Mouse (Mus musculus) C2C12 (cell line): ENCODE data around the gene Uvrag.

ENCODE experiments used
- CEBPB ChIP-seq: IDR thresholded peaks from one replicate; pipeline ENCODE4 v1.6.1; 2011; ENCODE audit warnings: low read depth, mild to moderate bottlenecking, control low read depth, moderate library complexity
- CTCF ChIP-seq: IDR thresholded peaks from one replicate; pipeline ENCODE4 v1.5.1; 2011; ENCODE audit not compliant: control insufficient read depth, insufficient read depth, insufficient read length
- FOSL1 ChIP-seq: IDR thresholded peaks from one replicate; pipeline ENCODE4 v1.8.0; 2011; ENCODE audit warnings: mild to moderate bottlenecking, low read length; ENCODE audit not compliant: poor library complexity, insufficient read depth, severe bottlenecking
- MAX ChIP-seq: IDR thresholded peaks from one replicate; pipeline ENCODE4 v1.6.1; 2011; ENCODE audit warnings: mild to moderate bottlenecking, control low read depth
- MYOD1 ChIP-seq: IDR thresholded peaks from one replicate; pipeline ENCODE4 v1.6.1; 2011; ENCODE audit warnings: low read depth; ENCODE audit not compliant: control insufficient read depth, insufficient read length
- MYOG ChIP-seq: IDR thresholded peaks from one replicate; pipeline ENCODE4 v1.6.1; 2011; ENCODE audit not compliant: control insufficient read depth, insufficient read length; ENCODE audit errors: extremely low read depth
- USF1 ChIP-seq: IDR thresholded peaks from one replicate; pipeline ENCODE4 v1.6.1; 2011; ENCODE audit warnings: low read depth, mild to moderate bottlenecking, control low read depth, moderate library complexity

DNA sequence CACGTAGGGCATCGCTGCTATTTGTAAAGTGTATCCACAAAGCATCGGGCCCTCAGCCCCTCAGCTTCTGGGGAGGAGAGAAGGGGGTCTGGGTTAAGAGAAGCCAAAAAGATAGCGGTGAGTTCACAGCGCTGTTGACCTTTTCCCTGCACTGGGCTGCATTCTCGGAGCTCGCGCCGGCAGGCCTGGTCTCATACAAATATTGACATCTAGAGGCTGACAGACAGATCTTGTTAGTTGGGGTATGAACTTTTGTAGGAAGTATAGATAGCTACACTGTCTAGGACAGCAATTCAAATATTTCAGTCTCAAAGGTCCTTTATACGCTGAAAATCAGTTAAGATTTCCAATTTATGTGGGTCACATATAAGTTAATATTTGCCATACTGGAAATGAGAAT, 205.7 kb downstream of the Uvrag start:
- no peak for TF ChIP-seq CEBPB
- TF ChIP-seq CTCF = no peak
- TF ChIP-seq USF1 = no peak
- TF ChIP-seq MAX = no peak
- no peak for TF ChIP-seq MYOG
- TF ChIP-seq MYOD1 = no peak
- no peak for TF ChIP-seq FOSL1
